ENCODE assay signal across 31 mouse cellular contexts in the genomic region with DNA sequence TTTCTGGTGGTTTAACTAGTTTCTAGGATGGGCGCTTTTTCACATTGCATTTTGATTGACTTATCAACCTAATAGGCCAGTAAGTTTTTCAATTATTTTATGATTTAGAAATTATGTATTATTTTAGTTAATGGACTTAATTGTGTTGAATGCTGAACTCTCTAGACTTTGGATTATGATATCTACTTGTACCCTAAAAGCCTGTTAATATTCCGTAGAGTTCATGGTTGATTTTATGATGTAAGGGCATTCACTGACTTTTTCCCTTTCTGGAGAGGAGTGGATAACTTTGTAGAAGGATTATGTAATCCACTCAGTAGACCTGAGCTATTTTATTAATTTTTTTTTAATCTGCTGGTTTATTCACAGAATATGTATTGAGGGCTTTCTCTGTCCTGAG.
"Had no signal": no experiment of that assay in that cellular context is flagged by ENCODE, and none has a peak within 500 bp of the region (broad histone marks: within the 10 kb centered on the region; RNA-seq: fewer than 3 reads in every experiment).

No protein-coding gene starts in this region.

- DNase-seq: left cerebral cortex, postnatal 4 days; liver; liver, embryonic 13.5 days; liver, postnatal 0 days; lung, adult 18-20 months; lung, adult 2 months; lung, embryonic 14.5 days; lung, postnatal 10 days; lung, postnatal 14 days; lung, postnatal 36 days; lung, postnatal 4 days; midbrain, embryonic 14.5 days had no signal

- H3K36me3 ChIP-seq: limb, embryonic 10.5 days; limb, embryonic 12.5 days; limb, embryonic 13.5 days; limb, embryonic 15.5 days; liver, embryonic 13.5 days; liver, embryonic 15.5 days; lung, embryonic 15.5 days; midbrain, embryonic 10.5 days; midbrain, embryonic 12.5 days; midbrain, embryonic 13.5 days; neural tube, embryonic 12.5 days; neural tube, embryonic 13.5 days had no signal

- H3K4me1 ChIP-seq: limb, embryonic 12.5 days; liver, embryonic 15.5 days; neural tube, embryonic 12.5 days; neural tube, embryonic 13.5 days had no signal

- H3K27ac ChIP-seq: left cerebral cortex, adult 2 months; limb, embryonic 10.5 days; limb, embryonic 12.5 days; limb, embryonic 13.5 days; liver, embryonic 13.5 days; liver, embryonic 14.5 days; liver, embryonic 15.5 days; lung, embryonic 15.5 days; macrophage; midbrain, embryonic 10.5 days; midbrain, embryonic 12.5 days; midbrain, embryonic 13.5 days; neural tube, embryonic 12.5 days; neural tube, embryonic 13.5 days had no signal

- H3K4me2 ChIP-seq: limb, embryonic 12.5 days; limb, embryonic 13.5 days; limb, embryonic 15.5 days; liver, embryonic 11.5 days; liver, embryonic 13.5 days; liver, embryonic 15.5 days; lung, embryonic 14.5 days; lung, embryonic 15.5 days; midbrain, embryonic 12.5 days; midbrain, embryonic 13.5 days; neural tube, embryonic 12.5 days; neural tube, embryonic 13.5 days had no signal

- ATAC-seq: liver, postnatal 0 days; lung, postnatal 0 days; midbrain, embryonic 13.5 days; midbrain, embryonic 16.5 days had no signal

- H3K27me3 ChIP-seq: limb, embryonic 15.5 days; liver, embryonic 13.5 days; liver, embryonic 15.5 days; lung, embryonic 15.5 days; megakaryocyte, embryonic 14.5 days; midbrain, embryonic 12.5 days; midbrain, embryonic 13.5 days; neural tube, embryonic 12.5 days; neural tube, embryonic 13.5 days had no signal

- H3K9me3 ChIP-seq: limb, embryonic 10.5 days; limb, embryonic 12.5 days; limb, embryonic 13.5 days; limb, embryonic 15.5 days; liver, embryonic 13.5 days; liver, embryonic 15.5 days; lung, embryonic 15.5 days; megakaryocyte, embryonic 14.5 days; midbrain, embryonic 10.5 days; midbrain, embryonic 12.5 days; midbrain, embryonic 13.5 days; neural tube, embryonic 12.5 days; neural tube, embryonic 13.5 days had no signal

- H3K4me3 ChIP-seq: left cerebral cortex, adult 2 months; limb, embryonic 10.5 days; limb, embryonic 12.5 days; limb, embryonic 13.5 days; limb, embryonic 15.5 days; liver, embryonic 13.5 days; liver, embryonic 15.5 days; lung, embryonic 15.5 days; megakaryocyte, embryonic 14.5 days; midbrain, embryonic 10.5 days; midbrain, embryonic 12.5 days; midbrain, embryonic 13.5 days; myocyte; neural tube, embryonic 12.5 days; neural tube, embryonic 13.5 days had no signal

- H3K9ac ChIP-seq: limb, embryonic 12.5 days; limb, embryonic 13.5 days; limb, embryonic 15.5 days; liver, embryonic 13.5 days; liver, embryonic 14.5 days; liver, embryonic 15.5 days; liver, postnatal 0 days; lung, embryonic 14.5 days; lung, embryonic 15.5 days; midbrain, embryonic 12.5 days; midbrain, embryonic 13.5 days; neural tube, embryonic 12.5 days; neural tube, embryonic 13.5 days had no signal
